Mouse (Mus musculus) midbrain, embryonic 12.5 days (tissue): ENCODE data around the gene C77080. TPM values are rescaled to one million over a fixed set of nuclear protein-coding genes. Genes with fewer than 3 reads are reported as not detected.

Source experiments
- ATAC-seq: fragments of 200-750 bp; cut with Nextera tagmentation; 2 replicates; pipeline ENCODE4 v1.8.0; 2017; ENCODE audit warnings: low read depth, moderate TSS enrichment, moderate library complexity; ENCODE audit not compliant: low FRiP score
- H3K27ac ChIP-seq: fragments of 300-500 bp; sonication (generic); replicated peaks from 2 replicates; pipeline ENCODE4 v1.5.1; 2016; ENCODE audit warnings: mild to moderate bottlenecking
- H3K27me3 ChIP-seq: fragments of 300-500 bp; sonication (generic); 2 replicates; pipeline ENCODE4 v1.6.1; 2016; ENCODE audit warnings: mild to moderate bottlenecking
- H3K36me3 ChIP-seq: fragments of 300-500 bp; sonication (generic); 2 replicates; pipeline ENCODE4 v1.6.1; 2016
- H3K4me1 ChIP-seq: fragments of 300-500 bp; sonication (generic); 2 replicates; pipeline ENCODE4 v1.6.1; 2016
- H3K4me2 ChIP-seq: fragments of 300-500 bp; sonication (generic); replicated peaks from 2 replicates; pipeline ENCODE4 v1.6.1; 2016; ENCODE audit warnings: mild to moderate bottlenecking, moderate library complexity
- H3K4me3 ChIP-seq: fragments of 300-500 bp; sonication (generic); 2 replicates; pipeline ENCODE4 v1.5.1; 2016; ENCODE audit warnings: mild to moderate bottlenecking
- H3K9ac ChIP-seq: fragments of 300-500 bp; sonication (generic); replicated peaks from 2 replicates; pipeline ENCODE4 v1.6.1; 2016; ENCODE audit warnings: mild to moderate bottlenecking, moderate library complexity
- H3K9me3 ChIP-seq: fragments of 300-500 bp; sonication (generic); 2 replicates; pipeline ENCODE4 v1.6.1; 2016; ENCODE audit warnings: mild to moderate bottlenecking
- WGBS: fragments of 180-500 bp; shearing (Covaris S2); methylation state at CpG from one replicate; pipeline ENCODE4 v1.1.7; 2016; 5-methylcytosine and 5-hydroxymethylcytosine counted together
- microRNA-seq: library from miRNA; unstranded; fragments of <30 nt; microRNA quantifications from one replicate; pipeline ENCODE4, GENCODE M21; 2017
- polyA plus RNA-seq: library from polyadenylated mRNA; unstranded; fragments of >200 nt; fragmentation: Nextera tagmentation; extraction: Ambion mirVana; gene quantifications from 2 replicates; pipeline ENCODE4 v1.2.1, GENCODE M21; 2016

C77080 gene
- polyA plus RNA-seq, 1 experiment from 2014 or later, result 6.3 TPM

GRCm38 (mm10) chr4:129190538-129190937, 70.7 kb downstream of the C77080 start:
- 5% methylated on average over 12 of the region's 12 CpGs for WGBS
- H3K27me3 ChIP-seq, result no peaks in the 10 kb centered on the region
- ATAC-seq, result no peak

DNA sequence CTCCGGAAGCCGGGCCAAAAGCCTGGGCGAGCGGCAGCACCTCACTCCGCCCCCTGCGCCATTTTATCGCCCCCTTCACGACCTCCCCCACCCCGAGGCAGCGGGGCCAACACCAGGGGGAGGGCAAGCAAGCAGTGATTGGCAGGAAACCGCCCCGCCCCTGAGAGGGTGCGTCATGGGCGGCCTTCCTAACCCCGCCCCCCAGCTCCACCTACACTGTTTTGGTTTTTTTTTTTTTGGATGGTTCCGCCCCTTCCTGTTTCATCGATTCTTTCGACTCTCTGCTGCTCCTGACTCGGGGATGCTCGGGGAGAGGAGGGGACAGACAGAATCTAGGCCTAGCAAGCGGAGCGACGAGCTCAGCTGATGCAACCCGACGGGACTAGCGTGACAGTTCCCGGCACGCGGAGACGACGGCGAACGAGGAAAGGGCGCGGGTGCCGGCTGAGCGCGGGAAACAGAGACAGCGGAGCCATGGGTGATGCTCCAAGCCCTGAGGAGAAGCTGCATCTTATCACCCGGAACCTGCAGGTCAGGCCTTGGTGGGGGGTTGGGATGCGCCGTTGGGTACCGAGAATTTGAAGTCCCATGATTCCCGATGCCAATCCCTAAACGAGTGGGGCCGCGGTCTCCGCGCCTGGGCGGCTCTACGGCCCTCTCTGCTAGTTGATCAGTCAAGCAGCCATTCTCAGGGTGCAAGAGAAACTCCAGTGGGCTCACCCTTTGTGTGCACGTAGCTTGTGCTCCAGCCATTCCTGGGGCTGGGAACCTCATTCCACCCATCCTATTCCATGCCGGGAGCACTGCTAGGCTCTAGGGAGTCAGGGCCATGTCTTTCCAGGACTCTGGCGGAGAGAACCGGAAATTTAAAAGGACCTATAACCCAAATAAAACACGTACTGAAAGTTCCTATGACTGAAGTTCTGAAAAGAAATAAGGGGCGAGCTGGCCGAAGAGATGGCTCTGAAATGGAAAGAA, 71.4 kb downstream of the C77080 start, which contains the start of the genes S100pbp and Yars:
Gene S100pbp (minus strand): TSS at position 186 of the 978 bp plus-strand sequence.
Gene Yars (plus strand): TSS at position 219 of the 978 bp plus-strand sequence.
- no peaks in the 10 kb centered on the region for H3K9me3 ChIP-seq
- peak within 1 kb of the TSS; percentile 89 for H3K27ac ChIP-seq
- H3K36me3 ChIP-seq, result peaks cover 8% of the 10 kb centered on the region; the same call in 1 of the 2 replicates
- no peaks in the 10 kb centered on the region for H3K27me3 ChIP-seq
- H3K4me2 ChIP-seq, result peak within 1 kb of the TSS; percentile 85
- peak; percentile 86 for ATAC-seq
- peaks cover 23% of the 10 kb centered on the region for H3K4me1 ChIP-seq
- H3K9ac ChIP-seq, result peak within 1 kb of the TSS; percentile 89
- under 1% methylated on average over 57 of the region's 58 CpGs for WGBS
- H3K4me3 ChIP-seq, result peak within 1 kb of the TSS; percentile 88

More at GRCm38 (mm10) chr4:129190538-129190937, 70.7 kb downstream of the C77080 start:
- H3K36me3 ChIP-seq, result peaks cover 12% of the 10 kb centered on the region
- H3K4me2 ChIP-seq, result peak overlapping the region; percentile 85
- 0 out of 2 replicates have a peak overlapping the region, but pooled peaks have one; percentile 86 for H3K27ac ChIP-seq
- peak overlapping the region; percentile 88 for H3K4me3 ChIP-seq
- H3K9me3 ChIP-seq, result no peaks in the 10 kb centered on the region
- peak overlapping the region; percentile 89 for H3K9ac ChIP-seq
- H3K4me1 ChIP-seq, result peaks cover 23% of the 10 kb centered on the region

DNA sequence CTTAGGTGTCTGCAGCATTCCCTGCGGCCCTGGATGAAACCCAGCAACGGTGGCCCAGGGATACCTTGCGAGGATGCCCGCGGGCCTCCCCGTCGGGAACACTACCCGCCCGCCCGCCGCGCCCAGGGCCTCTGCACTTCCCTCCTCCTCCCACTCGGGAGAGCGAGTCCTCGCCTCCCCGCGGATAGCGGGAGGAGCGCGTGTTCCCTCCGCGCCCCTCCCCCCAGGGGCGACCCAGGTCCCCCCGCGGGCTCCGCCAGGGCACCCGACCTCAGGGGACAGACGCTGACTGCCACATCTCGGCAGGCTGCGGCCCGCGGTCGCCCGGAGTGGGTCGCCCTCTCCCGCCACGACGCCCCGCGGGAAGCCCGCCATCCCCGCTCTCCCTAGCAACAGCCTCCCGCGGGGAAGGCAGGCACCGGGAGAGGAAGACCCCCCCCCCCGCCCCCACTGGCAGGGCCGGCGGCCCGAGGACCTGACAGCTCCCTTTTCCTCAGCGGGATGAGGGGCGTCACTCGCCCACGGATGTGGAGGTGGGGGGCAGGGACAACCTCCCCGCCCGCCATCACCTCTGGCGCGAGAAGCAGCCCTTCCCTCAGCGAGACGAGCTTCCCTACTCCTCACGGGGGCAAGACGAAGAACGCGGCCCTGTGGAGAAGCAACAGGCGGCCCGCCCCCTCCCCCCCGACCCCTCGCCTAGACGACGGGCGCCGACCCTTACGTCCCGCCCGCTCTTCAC, 72.2 kb downstream of the C77080 start:
- Histone ChIP-seq H3K9ac (peak overlapping the region; percentile 87), H3K27me3 (no peaks in the 10 kb centered on the region), H3K4me1 (peaks cover 23% of the 10 kb centered on the region), H3K4me2 (peak overlapping the region; percentile 78), H3K27ac (peak overlapping the region; percentile 89), H3K9me3 (no peaks in the 10 kb centered on the region), H3K4me3 (peak overlapping the region; percentile 88), H3K36me3 (0 out of 2 replicates have a peak, but pooled peaks cover 3% of the 10 kb centered on the region)
- ATAC-seq, result peak; percentile 82
- under 1% methylated on average over 47 of the region's 74 CpGs for WGBS

- H3K36me3 ChIP-seq, result peaks cover 4% of the 10 kb centered on the region; the same call in 1 of the 2 replicates
- H3K9ac ChIP-seq, result peak overlapping the region; percentile 87; the same call in 1 of the 2 replicates
- H3K4me2 ChIP-seq, result peak overlapping the region; percentile 78
- peak overlapping the region; percentile 88 for H3K4me3 ChIP-seq
- no peak for ATAC-seq
- WGBS, result 46% methylated on average over 5 of the region's 5 CpGs
- H3K27ac ChIP-seq, result no peak overlapping the region
- no peaks in the 10 kb centered on the region for H3K9me3 ChIP-seq
- peaks cover 23% of the 10 kb centered on the region for H3K4me1 ChIP-seq
- no peaks in the 10 kb centered on the region for H3K27me3 ChIP-seq
Measured at GRCm38 (mm10) chr4:129188041-129188659, 73.1 kb downstream of the C77080 start.

DNA sequence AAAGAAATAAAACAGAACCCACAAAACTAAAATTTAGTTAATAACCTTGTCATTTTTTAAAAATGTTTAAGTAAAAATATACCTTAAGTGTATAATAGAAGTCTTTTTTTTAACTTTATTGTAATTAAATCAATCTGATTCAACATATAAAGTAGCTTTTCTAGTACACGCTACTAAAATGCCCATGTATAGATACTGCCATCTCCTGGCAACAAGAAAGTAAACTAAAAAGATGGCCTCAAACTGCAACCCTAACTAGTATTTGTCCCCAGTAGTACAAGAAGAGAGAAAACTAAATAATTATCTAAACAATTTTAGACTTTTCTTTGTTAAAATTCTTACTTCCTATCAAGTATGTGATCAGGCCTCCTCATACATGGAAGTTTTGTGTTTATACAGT, 81.6 kb downstream of the C77080 start:
- H3K9me3 ChIP-seq, result no peaks in the 10 kb centered on the region
- peaks cover 50% of the 10 kb centered on the region for H3K36me3 ChIP-seq
- no peak overlapping the region for H3K4me3 ChIP-seq
- H3K4me2 ChIP-seq, result no peak overlapping the region
- no peak overlapping the region for H3K9ac ChIP-seq
- no peak for ATAC-seq
- no peaks in the 10 kb centered on the region for H3K4me1 ChIP-seq
- 75% methylated on average over 1 of the region's 1 CpGs for WGBS
- H3K27me3 ChIP-seq, result no peaks in the 10 kb centered on the region
- H3K27ac ChIP-seq, result no peak overlapping the region

- peaks cover 33% of the 10 kb centered on the region for H3K36me3 ChIP-seq
- H3K27me3 ChIP-seq, result no peaks in the 10 kb centered on the region
- 85% methylated on average over 1 of the region's 1 CpGs for WGBS
- H3K9me3 ChIP-seq, result 0 out of 2 replicates have a peak, but pooled peaks cover 3% of the 10 kb centered on the region
- no peak overlapping the region for H3K9ac ChIP-seq
- H3K4me1 ChIP-seq, result no peaks in the 10 kb centered on the region
- H3K4me3 ChIP-seq, result no peak overlapping the region
- ATAC-seq, result no peak
- no peak overlapping the region for H3K4me2 ChIP-seq
- no peak overlapping the region for H3K27ac ChIP-seq
Measured at GRCm38 (mm10) chr4:129172529-129172928, 88.7 kb downstream of the C77080 start.

Small RNA genes lying within 50 kb of the gene (microRNA-seq; reads per million reads assigned to microRNA genes)
- not detected for gene Gm22994

Other genes starting within 250 kb of the C77080 start
- 15.8 and 16.5 TPM in 2 replicates for gene Rnf19b, start 203.1 kb downstream of the C77080 start, polyA plus RNA-seq
- gene Tmem54, start 155.9 kb downstream of the C77080 start, polyA plus RNA-seq, result 0.51 and 0.63 TPM in 2 replicates
- gene Hpca, start 139.4 kb downstream of the C77080 start, polyA plus RNA-seq, result 3.6 and 4.0 TPM in 2 replicates
- gene Fndc5, start 124.4 kb downstream of the C77080 start, polyA plus RNA-seq, result 1.3 and 1.8 TPM in 2 replicates
- 28.4 and 31.3 TPM in 2 replicates for gene S100pbp, start 71.7 kb downstream of the C77080 start, polyA plus RNA-seq
- 104 and 108 TPM in 2 replicates for gene Yars, start 71.6 kb downstream of the C77080 start, polyA plus RNA-seq
- 0.62 and 0.66 TPM in 2 replicates for gene Sync, start 26.2 kb upstream of the C77080 start, polyA plus RNA-seq
- gene Rbbp4, start 74.0 kb upstream of the C77080 start, polyA plus RNA-seq, result 497 and 529 TPM in 2 replicates
- gene Zbtb8os, start 74.3 kb upstream of the C77080 start, polyA plus RNA-seq, result 36.4 TPM in 2 replicates
- 12.1 and 12.2 TPM in 2 replicates for gene Zbtb8a, start 116.7 kb upstream of the C77080 start, polyA plus RNA-seq
- 4.1 and 5.0 TPM in 2 replicates for gene Zbtb8b, start 179.4 kb upstream of the C77080 start, polyA plus RNA-seq
- 31.9 and 33.7 TPM in 2 replicates for gene Bsdc1, start 200.2 kb upstream of the C77080 start, polyA plus RNA-seq
- gene Tssk3, start 229.6 kb upstream of the C77080 start, polyA plus RNA-seq, result not detected in 2 replicates
- gene Fam229a, start 229.8 kb upstream of the C77080 start, polyA plus RNA-seq, result not detected in 2 replicates